Mouse (Mus musculus) WW6 (cell line): ENCODE measurements around the gene Gm4869.

Experiments
- DNase-seq: peaks from one replicate; pipeline ENCODE4 v3.0.0-alpha.2; 2013; ENCODE audit warnings: low read depth, low spot score

Gm4869 gene

GRCm38 (mm10) chr5:140521196-140521595 lies 75.8 kb downstream of the Gm4869 start:
- DNase-seq: no peak

DNA sequence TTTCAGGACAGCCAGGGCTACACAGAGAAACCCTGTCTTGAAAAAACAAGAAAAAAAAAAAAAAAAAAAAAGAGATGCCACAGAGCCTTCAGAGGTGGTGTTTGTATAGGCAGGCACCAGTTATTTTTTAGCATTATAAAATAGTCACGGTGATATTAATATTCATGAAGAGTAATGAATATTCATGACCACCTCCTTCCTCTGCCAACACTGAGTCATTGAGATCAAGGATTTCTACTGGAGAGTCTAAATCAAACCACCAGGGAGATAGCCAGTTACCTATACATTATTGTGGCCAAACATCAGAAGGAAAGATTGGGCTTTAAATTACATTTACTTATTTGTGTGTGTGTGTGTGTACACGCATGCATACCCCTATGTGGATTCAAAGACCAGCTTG lies 81.3 kb downstream of the Gm4869 start:
- DNase-seq: no peak

DNA sequence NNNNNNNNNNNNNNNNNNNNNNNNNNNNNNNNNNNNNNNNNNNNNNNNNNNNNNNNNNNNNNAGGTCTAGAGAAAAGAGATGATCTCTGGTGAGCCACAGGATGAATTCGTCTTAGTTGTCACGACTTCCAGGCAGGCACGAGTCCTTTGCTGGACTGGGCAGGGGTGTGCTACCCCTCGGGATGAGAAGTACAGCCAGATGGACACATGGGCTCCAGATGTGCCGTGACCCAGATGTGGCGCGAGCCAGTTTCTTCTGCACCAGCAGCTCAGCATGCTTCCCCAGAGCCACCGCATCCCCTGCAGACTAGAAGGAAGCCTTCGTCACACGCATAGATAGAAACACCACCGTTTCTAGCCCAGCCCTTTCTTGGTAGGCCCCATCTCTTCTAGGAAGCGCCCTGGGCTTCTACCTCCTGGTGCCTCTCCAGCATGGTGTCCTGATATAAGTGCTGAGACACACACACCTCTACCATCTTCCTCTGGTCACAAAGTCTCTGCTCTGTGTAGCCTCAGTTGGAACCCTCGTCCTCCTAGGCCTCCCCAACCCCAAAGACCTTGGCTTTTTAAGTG lies 92.8 kb downstream of the Gm4869 start:
- no peak for DNase-seq

DNA sequence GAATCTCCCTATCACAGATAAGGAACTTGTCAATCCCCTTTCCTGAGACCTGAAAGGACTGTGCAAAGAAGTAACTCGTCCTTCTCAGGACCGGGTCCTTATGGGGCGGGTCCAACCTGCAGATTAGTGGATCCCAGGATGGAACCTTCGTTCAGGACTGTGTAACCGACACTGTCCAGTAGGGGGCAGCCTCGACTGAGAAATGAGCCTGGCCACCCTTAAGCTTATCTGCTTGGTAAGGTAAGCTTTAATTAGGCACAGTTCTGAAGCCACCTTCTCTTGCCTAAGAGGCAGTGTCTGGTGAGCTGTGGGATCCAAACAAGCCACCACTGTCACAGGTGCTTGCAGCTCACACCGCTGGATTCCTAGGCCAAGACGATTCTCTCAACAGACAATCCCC lies 94.7 kb downstream of the Gm4869 start:
- DNase-seq: peak; percentile 52

DNA sequence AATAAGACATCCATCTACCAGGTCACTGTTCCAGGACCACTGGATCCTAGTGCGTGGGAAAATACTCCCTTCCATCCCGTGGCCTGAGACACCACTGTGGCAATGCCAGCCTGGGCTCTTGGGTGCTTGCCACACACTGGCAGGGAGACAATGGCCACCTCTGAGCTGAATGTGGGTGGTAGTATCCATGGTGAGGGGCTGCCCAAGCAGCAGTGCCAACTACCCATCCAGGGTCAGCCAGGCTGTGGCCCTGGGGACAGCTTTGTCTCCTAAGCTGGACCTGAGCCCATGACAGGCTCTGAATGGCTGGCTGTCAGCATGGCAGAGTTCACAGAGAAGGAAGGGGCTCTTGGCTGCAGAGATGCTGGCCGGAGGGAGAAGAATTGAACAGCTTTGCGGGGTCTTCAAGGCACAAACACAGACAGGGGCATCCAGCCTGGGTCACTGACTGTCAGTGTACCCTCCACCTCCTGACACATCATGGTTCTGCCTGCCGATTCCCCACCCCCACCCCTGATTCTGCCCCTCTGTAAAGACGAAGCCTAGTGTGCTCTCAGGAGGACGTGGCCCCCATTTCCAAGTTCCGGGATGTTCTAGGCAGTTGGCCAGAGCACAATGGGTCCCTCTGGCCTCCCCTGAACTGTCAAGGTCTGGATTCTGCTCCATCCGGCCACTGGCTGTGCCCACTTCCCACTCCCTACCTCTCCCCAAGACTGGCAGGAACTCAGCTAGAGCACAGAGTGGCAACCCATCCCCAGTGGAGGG lies 97.5 kb downstream of the Gm4869 start:
- DNase-seq: no peak
